Mouse (Mus musculus): ENCODE results near the gene Olfr731. TPM values are rescaled to one million over a fixed set of nuclear protein-coding genes. Genes with fewer than 3 reads are reported as not detected.

Olfr731 gene
- total RNA-seq (2021) = not detected
- long read RNA-seq, experiment 1 = 0 reads
- long read RNA-seq, experiment 2 = 0 reads

DNA sequence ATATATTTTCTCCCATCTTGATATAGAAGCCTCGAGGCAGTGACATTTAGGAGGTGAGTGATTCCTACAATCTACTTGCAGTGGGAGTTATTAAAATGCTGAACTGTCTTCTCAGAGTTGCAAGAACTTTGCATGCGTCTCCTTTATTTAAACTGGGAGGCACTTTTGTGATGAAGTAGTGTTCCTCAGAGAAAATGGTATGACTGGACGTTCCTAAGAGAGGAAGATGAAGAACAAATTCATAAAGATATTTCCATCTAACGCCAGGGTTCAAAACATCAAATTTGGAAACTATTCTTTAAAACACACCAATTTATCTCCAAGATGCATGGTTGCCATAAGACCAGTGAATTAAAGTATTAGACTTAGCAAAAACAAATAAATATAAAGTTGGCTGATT, at the start of gene Olfr731:
Gene Olfr731, minus strand, starts transcription at position 101 of the 400 bp plus-strand sequence.
- Histone ChIP-seq H3K27ac (no peak within 1 kb of the TSS), H3K4me3 (no peak within 1 kb of the TSS)
- no peak for TF ChIP-seq CTCF (conservative IDR thresholded peaks at IDR 0.05)
- DNase-seq (ENCODE audit: low spot score in 2 of 2) = no peak

DNA sequence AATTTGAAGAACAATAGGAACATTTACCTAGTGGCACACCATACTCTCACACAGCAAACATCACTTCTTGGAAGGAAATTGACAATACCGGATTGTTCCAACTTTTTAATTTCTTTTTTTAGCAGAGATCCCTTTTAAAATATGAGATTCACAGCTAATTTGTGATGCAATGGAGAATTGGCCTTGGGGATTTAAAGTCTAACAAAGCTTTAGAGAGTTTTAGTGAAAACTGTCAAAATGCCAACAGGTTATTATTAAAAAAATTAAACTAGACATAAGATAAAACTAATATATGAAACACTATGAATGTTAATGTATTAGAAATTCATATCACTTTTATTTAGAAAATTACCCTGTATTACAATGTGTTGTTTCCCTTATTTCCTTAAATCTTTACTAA, 42.4 kb upstream of the Olfr731 start, which contains the start of gene Olfr732:
Gene Olfr732, minus strand, starts transcription at position 101 of the 400 bp plus-strand sequence.
- Histone ChIP-seq H3K27ac (no peak within 1 kb of the TSS), H3K4me3 (no peak within 1 kb of the TSS)
- DNase-seq (ENCODE audit: low spot score in 2 of 2) = no peak
- no peak for TF ChIP-seq CTCF (conservative IDR thresholded peaks at IDR 0.05)

DNA sequence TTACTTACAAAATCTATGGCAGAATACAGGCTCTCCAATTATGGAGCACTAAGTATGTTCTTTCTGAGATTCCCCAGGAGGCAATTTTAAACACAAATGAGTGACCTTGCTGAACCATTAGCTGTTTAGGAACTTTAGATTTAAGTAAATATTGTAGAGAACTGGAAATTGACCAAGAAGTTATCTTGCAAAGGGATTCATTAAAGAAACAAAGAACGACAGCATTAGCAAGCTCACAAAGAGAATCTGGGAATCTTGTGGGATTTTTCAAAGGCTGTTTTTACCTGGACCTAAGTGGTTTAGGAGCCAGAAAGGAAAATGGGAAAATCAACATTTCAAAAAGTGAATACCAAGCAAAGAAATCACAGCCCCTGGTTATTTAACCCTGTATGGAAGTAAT, 53.6 kb downstream of the Olfr731 start, which contains the start of gene Olfr730:
Gene Olfr730, minus strand, starts transcription at position 101 of the 400 bp plus-strand sequence.
- TF ChIP-seq CTCF (conservative IDR thresholded peaks at IDR 0.05) = no peak
- no peak within 1 kb of the TSS for H3K4me3 ChIP-seq
- no peak within 1 kb of the TSS for H3K27ac ChIP-seq
- DNase-seq (ENCODE audit: low spot score in 2 of 2) = no peak

Other genes with a start within 250 kb of the Olfr731 start
- not detected for gene Olfr725, start 201.5 kb downstream of the Olfr731 start, total RNA-seq (2021)
- not detected for gene Olfr726, start 150.9 kb downstream of the Olfr731 start, total RNA-seq (2021)
- not detected for gene Olfr727, start 118.7 kb downstream of the Olfr731 start, total RNA-seq (2021)
- not detected for gene Olfr728, start 99.2 kb downstream of the Olfr731 start, total RNA-seq (2021)
- gene Olfr729, start 89.0 kb downstream of the Olfr731 start, total RNA-seq (2021) = not detected
- not detected for gene Olfr730, start 53.7 kb downstream of the Olfr731 start, total RNA-seq (2021)
- gene Olfr732, start 42.3 kb upstream of the Olfr731 start, total RNA-seq (2021) = not detected
- gene Olfr733, start 59.7 kb upstream of the Olfr731 start, total RNA-seq (2021) = not detected
- not detected for gene Olfr734, start 84.9 kb upstream of the Olfr731 start, total RNA-seq (2021)
- not detected for gene Olfr735, start 107.0 kb upstream of the Olfr731 start, total RNA-seq (2021)
- not detected for gene Tlr11, start 116.0 kb upstream of the Olfr731 start, total RNA-seq (2021)
- gene Olfr736, start 139.3 kb upstream of the Olfr731 start, total RNA-seq (2021) = not detected
- not detected for gene Olfr738, start 165.7 kb upstream of the Olfr731 start, total RNA-seq (2021)
- gene Olfr739, start 176.8 kb upstream of the Olfr731 start, total RNA-seq (2021) = not detected
- gene Olfr740, start 203.7 kb upstream of the Olfr731 start, total RNA-seq (2021) = not detected
- gene Olfr741, start 230.9 kb upstream of the Olfr731 start, total RNA-seq (2021) = not detected

All from layer of hippocampus, adult 2 months (tissue).